Mouse (Mus musculus) MEL (cell line): ENCODE data around the gene Enox1.

ENCODE experiments used
- BHLHE40 ChIP-seq: IDR thresholded peaks from 2 replicates; pipeline ENCODE4 v1.6.1; 2012; ENCODE audit warnings: low read depth, mild to moderate bottlenecking, inconsistent platforms, low read length, improper control_type of control experiment, borderline replicate concordance
- CTCF ChIP-seq, 3 experiments: IDR thresholded peaks in 2 of 3; conservative IDR thresholded peaks in 1 of 3; 2 replicates each; pipeline ENCODE4 v1.5.1; 2011 to 2012; ENCODE audit warnings: low read length in 3 of 3, low read depth in 2 of 3, mild to moderate bottlenecking in 2 of 3, improper control_type of control experiment in 1 of 3, inconsistent platforms in 1 of 3, mixed read lengths in 1 of 3, moderate library complexity in 1 of 3; ENCODE audit not compliant: control insufficient read depth in 1 of 3, insufficient read depth in 1 of 3, poor library complexity in 1 of 3, severe bottlenecking in 1 of 3
- E2F4 ChIP-seq: IDR thresholded peaks from 2 replicates; pipeline ENCODE4 v1.6.1; 2011; ENCODE audit warnings: low read depth, low read length, improper control_type of control experiment, borderline replicate concordance
- MAFK ChIP-seq: IDR thresholded peaks from 2 replicates; pipeline ENCODE4 v1.6.1; 2011; ENCODE audit warnings: low read depth, mild to moderate bottlenecking, low read length, improper control_type of control experiment, borderline replicate concordance
- MAX ChIP-seq: IDR thresholded peaks from 2 replicates; pipeline ENCODE4 v1.6.1; 2011; ENCODE audit warnings: low read length, improper control_type of control experiment
- MAZ ChIP-seq: IDR thresholded peaks from 2 replicates; pipeline ENCODE4 v1.6.1; 2012; ENCODE audit warnings: low read depth, mild to moderate bottlenecking, inconsistent platforms, low read length, improper control_type of control experiment
- MYC ChIP-seq: IDR thresholded peaks from 2 replicates; pipeline ENCODE4 v1.6.1; 2011; ENCODE audit warnings: low read depth, mild to moderate bottlenecking, low read length, improper control_type of control experiment, moderate library complexity
- NRF1 ChIP-seq: IDR thresholded peaks from 2 replicates; pipeline ENCODE4 v1.6.1; 2014; ENCODE audit warnings: low read depth, mild to moderate bottlenecking, inconsistent platforms, low read length, improper control_type of control experiment, moderate library complexity; ENCODE audit not compliant: poor library complexity, insufficient read depth, severe bottlenecking
- POLR2A ChIP-seq, 2 experiments: IDR thresholded peaks; 2 replicates each; pipeline ENCODE4 v1.6.1; 2011 to 2012; ENCODE audit warnings: low read length in 2 of 2, mild to moderate bottlenecking in 2 of 2, control low read depth in 1 of 2, improper control_type of control experiment in 1 of 2, low read depth in 1 of 2, moderate library complexity in 1 of 2; ENCODE audit not compliant: control insufficient read depth in 1 of 2, insufficient read depth in 1 of 2, poor library complexity in 1 of 2
- POLR2AphosphoS2 ChIP-seq: IDR thresholded peaks from 2 replicates; pipeline ENCODE4 v1.6.1; 2011; ENCODE audit warnings: low read length, improper control_type of control experiment
- RCOR1 ChIP-seq: IDR thresholded peaks from 2 replicates; pipeline ENCODE4 v1.6.1; 2012; ENCODE audit warnings: low read depth, mild to moderate bottlenecking, inconsistent platforms, low read length, improper control_type of control experiment
- TCF12 ChIP-seq: IDR thresholded peaks from 2 replicates; pipeline ENCODE4 v1.6.1; 2014; ENCODE audit warnings: low read depth, mild to moderate bottlenecking, inconsistent platforms, low read length, improper control_type of control experiment, moderate library complexity
- ZNF384 ChIP-seq: IDR thresholded peaks from 2 replicates; pipeline ENCODE4 v1.6.1; 2012; ENCODE audit warnings: low read depth, mild to moderate bottlenecking, inconsistent platforms, low read length, improper control_type of control experiment

GRCm38 (mm10) chr14:77273721-77274120 lies 117.2 kb downstream of the Enox1 start:
- TF ChIP-seq E2F4 = no peak
- no peak for TF ChIP-seq CTCF (IDR thresholded peaks at IDR 0.05 in 2 of 3, conservative IDR thresholded peaks at IDR 0.05 in 1 of 3; ENCODE audit: control insufficient read depth in 1 of 3, insufficient read depth in 1 of 3, low read depth in 2 of 3, low read length in 3 of 3, poor library complexity in 1 of 3, severe bottlenecking in 1 of 3)
- no peak for TF ChIP-seq MAZ
- TF ChIP-seq MAX = no peak
- TF ChIP-seq ZNF384 = no peak
- no peak for TF ChIP-seq TCF12
- TF ChIP-seq RCOR1 = no peak
- TF ChIP-seq MYC = no peak
- TF ChIP-seq BHLHE40 = no peak
- TF ChIP-seq POLR2A (IDR thresholded peaks at IDR 0.05; ENCODE audit: control insufficient read depth in 1 of 2, insufficient read depth in 1 of 2, low read depth in 1 of 2, low read length in 2 of 2, poor library complexity in 1 of 2) = no peak
- no peak for TF ChIP-seq MAFK
- no peak for TF ChIP-seq POLR2AphosphoS2
- TF ChIP-seq NRF1 = no peak
